In the genomic region with DNA sequence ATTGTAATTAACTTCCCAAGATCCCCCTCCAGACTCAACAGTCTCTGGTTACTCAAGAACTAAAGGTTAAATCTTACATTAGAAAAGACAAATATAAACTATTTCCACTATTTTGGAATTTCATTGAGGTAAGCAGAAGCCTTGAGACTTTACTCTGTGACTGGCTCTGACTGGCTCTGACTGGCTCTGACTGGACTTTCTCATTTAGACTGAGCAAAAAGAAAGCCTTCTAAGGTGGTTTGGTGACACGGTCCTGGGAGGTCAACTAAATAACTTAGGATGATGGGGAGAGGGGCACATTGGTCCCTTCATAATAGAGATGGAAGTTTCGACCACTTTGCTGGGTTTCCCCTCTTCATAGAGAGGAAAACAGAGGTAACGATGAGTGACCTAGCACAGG, we compare ENCODE assay signal across 34 mouse cellular contexts.
"Had no signal": no experiment of that assay in that cellular context is flagged by ENCODE, and none has a peak within 500 bp of the region (broad histone marks: within the 10 kb centered on the region; RNA-seq: fewer than 3 reads in every experiment).

No protein-coding gene starts in this region.

- ATAC-seq: hindbrain, embryonic 16.5 days; hindbrain, postnatal 0 days; inflammation-experienced regulatory T-cells, adult 6 months; intestine, embryonic 15.5 days; intestine, embryonic 16.5 days; intestine, postnatal 0 days had no signal

- H3K4me2 ChIP-seq: heart, embryonic 11.5 days; heart, embryonic 12.5 days; heart, embryonic 13.5 days; heart, embryonic 15.5 days; hindbrain, embryonic 12.5 days; hindbrain, embryonic 13.5 days; hindbrain, embryonic 14.5 days; hindbrain, embryonic 15.5 days; intestine, embryonic 15.5 days; kidney, embryonic 15.5 days had no signal

- H3K36me3 ChIP-seq: heart, embryonic 10.5 days; heart, embryonic 12.5 days; heart, embryonic 13.5 days; heart, embryonic 15.5 days; hindbrain, embryonic 10.5 days; hindbrain, embryonic 12.5 days; hindbrain, embryonic 13.5 days; hindbrain, embryonic 15.5 days; intestine, embryonic 15.5 days; kidney, embryonic 15.5 days had no signal

- H3K4me3 ChIP-seq: heart, adult 2 months; heart, embryonic 10.5 days; heart, embryonic 12.5 days; heart, embryonic 13.5 days; heart, embryonic 15.5 days; hindbrain, embryonic 10.5 days; hindbrain, embryonic 12.5 days; hindbrain, embryonic 13.5 days; hindbrain, embryonic 15.5 days; intestine, embryonic 15.5 days; kidney, embryonic 15.5 days; layer of hippocampus, adult 2 months had no signal

- DNase-seq: heart, adult 2 months; heart, postnatal 10 days; heart, postnatal 14 days; heart, postnatal 36 days; heart, postnatal 4 days; kidney, adult 11 months; kidney, adult 18-20 months; kidney, adult 2 months; kidney, adult 8-10 months; kidney, adult 9 months; kidney, postnatal 14 days; kidney, postnatal 25 days; kidney, postnatal 36 days; kidney, postnatal 4 days; layer of hippocampus, adult 9-11 months; layer of hippocampus, postnatal 36 days had no signal

- H3K9ac ChIP-seq: heart, embryonic 12.5 days; heart, embryonic 13.5 days; heart, embryonic 15.5 days; hindbrain, embryonic 12.5 days; hindbrain, embryonic 13.5 days; hindbrain, embryonic 14.5 days; hindbrain, embryonic 15.5 days; intestine, embryonic 15.5 days; kidney, embryonic 15.5 days had no signal

- H3K9me3 ChIP-seq: heart, embryonic 10.5 days; heart, embryonic 12.5 days; heart, embryonic 13.5 days; heart, embryonic 15.5 days; hindbrain, embryonic 10.5 days; hindbrain, embryonic 12.5 days; hindbrain, embryonic 13.5 days; hindbrain, embryonic 15.5 days; intestine, embryonic 15.5 days; kidney, embryonic 15.5 days had no signal

- H3K27ac ChIP-seq: heart, adult 2 months; heart, embryonic 10.5 days; heart, embryonic 13.5 days; heart, embryonic 15.5 days; hindbrain, embryonic 10.5 days; hindbrain, embryonic 12.5 days; hindbrain, embryonic 13.5 days; hindbrain, embryonic 14.5 days; hindbrain, embryonic 15.5 days; hindbrain, postnatal 0 days; intestine, embryonic 15.5 days; kidney, embryonic 15.5 days; layer of hippocampus, adult 2 months had no signal

- H3K4me1 ChIP-seq: intestine, embryonic 15.5 days had no signal
